29 mouse cellular contexts compared by ENCODE assay signal in genomic region chr16:32953806-32954205, GRCm38 (mm10). TPM values are rescaled to one million over a fixed set of nuclear protein-coding genes. Genes with fewer than 3 reads are reported as not detected.
DNase-seq lines count a peak whose midpoint lies in the region; ATAC-seq and TF ChIP-seq lines count a peak whose summit lies in the region.
"Had no signal": no experiment of that assay in that cellular context is flagged by ENCODE, and none has a peak within 500 bp of the region (broad histone marks: within the 10 kb centered on the region; RNA-seq: fewer than 3 reads in every experiment).

No protein-coding gene starts in this region.

- no peak for TF ChIP-seq POLR2A in spleen, adult 2 months (IDR thresholded peaks at IDR 0.05; ENCODE audit: low read depth, low read length)

- H3K9me3 ChIP-seq in forebrain, embryonic 14.5 days (replicated peaks; ENCODE audit: control insufficient read depth, low read length), result no peaks in the 10 kb centered on the region
- H3K9me3 ChIP-seq in intestine, embryonic 16.5 days (ENCODE audit: control insufficient read depth, low read length), result no peaks in the 10 kb centered on the region
- H3K9me3 ChIP-seq: hindbrain, embryonic 10.5 days; hindbrain, embryonic 15.5 days; liver, embryonic 15.5 days had no signal

- H3K9ac ChIP-seq in forebrain, embryonic 14.5 days (ENCODE audit: low read length), result no peak overlapping the region
- no peak overlapping the region for H3K9ac ChIP-seq in intestine, embryonic 16.5 days (ENCODE audit: low read depth, low read length)
- H3K9ac ChIP-seq: heart, embryonic 13.5 days; hindbrain, embryonic 15.5 days; liver, embryonic 15.5 days; lung, embryonic 14.5 days had no signal

- ATAC-seq in CD4-positive, CD25-positive, alpha-beta regulatory T cell, adult 4 months, result peak; percentile 95
- peak; percentile 98 for ATAC-seq in inflammation-experienced regulatory T-cells, adult 6 months
- no peak for ATAC-seq in forebrain, embryonic 14.5 days
- ATAC-seq in intestine, embryonic 16.5 days, result no peak
- ATAC-seq: intestine, postnatal 0 days; Patski had no signal

- TF ChIP-seq CTCF in spleen, adult 2 months (IDR thresholded peaks at IDR 0.05; ENCODE audit: extremely low read depth, insufficient read depth, insufficient read length, insufficient replicate concordance), result no peak

- H3K4me3 ChIP-seq in spleen, adult 2 months (ENCODE audit: extremely low read depth, insufficient read depth, insufficient read length), result no peak overlapping the region
- H3K4me3 ChIP-seq in forebrain, embryonic 14.5 days (ENCODE audit: low read depth, low read length), result no peak overlapping the region
- no peak overlapping the region for H3K4me3 ChIP-seq in intestine, embryonic 16.5 days (ENCODE audit: low read length)
- H3K4me3 ChIP-seq: erythroblast, embryonic 14.5 days; heart, adult 2 months; heart, embryonic 13.5 days; hindbrain, embryonic 10.5 days; hindbrain, embryonic 15.5 days; liver, embryonic 15.5 days had no signal

- WGBS in spleen, adult 2 months, result 16% methylated on average over 5 of the region's 5 CpGs
- 84% methylated on average over 5 of the region's 5 CpGs for WGBS in forebrain, embryonic 14.5 days
- WGBS in intestine, embryonic 16.5 days, result 73% methylated on average over 5 of the region's 5 CpGs

- no peak overlapping the region for H3K4me2 ChIP-seq in forebrain, embryonic 14.5 days (ENCODE audit: low read length)
- H3K4me2 ChIP-seq in intestine, embryonic 16.5 days (ENCODE audit: low read depth, low read length), result no peak overlapping the region
- H3K4me2 ChIP-seq: heart, embryonic 13.5 days; hindbrain, embryonic 15.5 days; liver, embryonic 15.5 days; lung, embryonic 14.5 days had no signal

- peak in 1 of 2 experiments; percentile 22 for DNase-seq in spleen, adult 2 months (ENCODE audit: low read depth in 1 of 2, low spot score in 2 of 2)
- DNase-seq in spleen, postnatal 10 days (ENCODE audit: low spot score in 2 of 2), result no peak
- DNase-seq in 416B (ENCODE audit: low read depth), result peak; percentile 57
- no peak for DNase-seq in forebrain, embryonic 14.5 days (ENCODE audit: low spot score)
- DNase-seq in adrenal gland, postnatal 14 days, result no peak
- DNase-seq: adrenal gland, adult 2 months; cerebellum, adult 2 months; cerebellum, postnatal 14 days; gastrocnemius, postnatal 36 days; heart, adult 2 months; heart, postnatal 10 days; kidney, adult 9 months; kidney, postnatal 10 days; liver; lung, embryonic 14.5 days; lung, postnatal 14 days; right cerebral cortex, adult 18-20 months; right cerebral cortex, postnatal 4 days had no signal

- peak overlapping the region; percentile 33; the same call in 1 of the 2 replicates for H3K27ac ChIP-seq in spleen, adult 2 months (ENCODE audit: insufficient read depth, low read length)
- no peak overlapping the region for H3K27ac ChIP-seq in forebrain, embryonic 14.5 days (ENCODE audit: low read depth, low read length)
- H3K27ac ChIP-seq in intestine, embryonic 16.5 days (ENCODE audit: low read length), result no peak overlapping the region
- H3K27ac ChIP-seq: heart, adult 2 months; heart, embryonic 13.5 days; hindbrain, embryonic 10.5 days; hindbrain, embryonic 15.5 days; liver, embryonic 15.5 days; stomach, postnatal 0 days had no signal

- peaks cover 17% of the 10 kb centered on the region for H3K36me3 ChIP-seq in spleen, adult 2 months (ENCODE audit: control insufficient read depth, insufficient read depth, low read length)
- H3K36me3 ChIP-seq in forebrain, embryonic 14.5 days (ENCODE audit: control insufficient read depth, insufficient read depth, low read length), result peaks cover 20% of the 10 kb centered on the region
- H3K36me3 ChIP-seq in intestine, embryonic 16.5 days (ENCODE audit: control insufficient read depth, insufficient read depth, low read length), result 0 out of 2 replicates have a peak, but pooled peaks cover 8% of the 10 kb centered on the region

- peaks cover 3% of the 10 kb centered on the region; the same call in 1 of the 2 replicates for H3K4me1 ChIP-seq in spleen, adult 2 months (ENCODE audit: control insufficient read depth, insufficient read depth, insufficient read length)
- H3K4me1 ChIP-seq in forebrain, embryonic 14.5 days (ENCODE audit: control insufficient read depth, insufficient read depth, low read length), result no peaks in the 10 kb centered on the region
- H3K4me1 ChIP-seq in intestine, embryonic 16.5 days (ENCODE audit: control insufficient read depth, insufficient read depth, low read length), result no peaks in the 10 kb centered on the region
- H3K4me1 ChIP-seq: heart, embryonic 13.5 days; hindbrain, embryonic 10.5 days; hindbrain, embryonic 15.5 days; liver, embryonic 15.5 days had no signal

- H3K27me3 ChIP-seq in spleen, adult 2 months (ENCODE audit: control insufficient read depth, insufficient read depth, low read length), result no peaks in the 10 kb centered on the region
- H3K27me3 ChIP-seq in forebrain, embryonic 14.5 days (replicated peaks; ENCODE audit: control insufficient read depth, insufficient read depth, low read length), result no peaks in the 10 kb centered on the region
- no peaks in the 10 kb centered on the region for H3K27me3 ChIP-seq in intestine, embryonic 16.5 days (replicated peaks; ENCODE audit: control insufficient read depth, insufficient read depth, low read length)
- H3K27me3 ChIP-seq: heart, embryonic 13.5 days; hindbrain, embryonic 15.5 days; liver, embryonic 15.5 days; Patski had no signal

RNA-seq across cellular contexts. Expression of gene Lrch3, which starts 39.9 kb away (rescaled TPM):
- polyA plus RNA-seq in spleen, adult 2 months (2012; rRNA removed), result 16.9 and 20.1 TPM in 2 replicates
- 10 to 100 TPM; 19.4 to 23.0 TPM for polyA plus RNA-seq in CD4-positive, CD25-positive, alpha-beta regulatory T cell, adult 4 months (2017; shearing (Covaris generic))
- polyA plus RNA-seq in inflammation-experienced regulatory T-cells, adult 6 months (2017; shearing (Covaris generic)), result 10 to 100 TPM; 19.6 to 23.6 (median 21.9) TPM
- 24.3 and 36.0 TPM in 2 replicates for polyA plus RNA-seq in forebrain, embryonic 14.5 days (2014; fragmentation: Nextera tagmentation; extraction: Ambion mirVana)
- 32.6 and 36.3 TPM in 2 replicates for total RNA-seq in adrenal gland, postnatal 14 days (2021)
- polyA plus RNA-seq in intestine, embryonic 16.5 days (2015; fragmentation: Nextera tagmentation; extraction: Ambion mirVana), result 10.0 and 11.5 TPM in 2 replicates

Comparison
In these comparisons a context has a peak if more than half of its experiments do, and no peak if none do; other contexts are left out.
1. ATAC-seq: peak in CD4-positive, CD25-positive, alpha-beta regulatory T cell, adult 4 months (single experiment) and inflammation-experienced regulatory T-cells, adult 6 months (single experiment); none in forebrain, embryonic 14.5 days (single experiment) and intestine, embryonic 16.5 days (single experiment).